Mouse (Mus musculus) heart, embryonic 11.5 days (tissue): ENCODE results near the gene Nin. TPM values are rescaled to one million over a fixed set of nuclear protein-coding genes. Genes with fewer than 3 reads are reported as not detected.

ENCODE experiments used
- polyA plus RNA-seq: library from polyadenylated mRNA; unstranded; fragments of >200 nt; fragmentation: Nextera tagmentation; extraction: Ambion mirVana; gene quantifications from 2 replicates; pipeline ENCODE4 v1.2.1, GENCODE M21; 2014

The Nin gene
- polyA plus RNA-seq, 1 experiment from 2014 or later: 9.1 TPM

Other genes starting within 250 kb of the Nin start
- gene Atl1, start 221.1 kb downstream of the Nin start, polyA plus RNA-seq: 6.2 and 8.6 TPM in 2 replicates
- 32.6 and 35.8 TPM in 2 replicates for gene Map4k5, start 220.5 kb downstream of the Nin start, polyA plus RNA-seq
- gene Sav1, start 126.7 kb downstream of the Nin start, polyA plus RNA-seq: 6.4 and 7.4 TPM in 2 replicates
- gene Abhd12b, start 40.4 kb upstream of the Nin start, polyA plus RNA-seq: not detected in 2 replicates
- 34.7 and 42.3 TPM in 2 replicates for gene Pygl, start 117.8 kb upstream of the Nin start, polyA plus RNA-seq
- 0.59 and 0.75 TPM in 2 replicates for gene Trim9, start 233.9 kb upstream of the Nin start, polyA plus RNA-seq